Mouse (Mus musculus): ENCODE measurements around the gene Dhx9. TPM values are rescaled to one million over a fixed set of nuclear protein-coding genes. Genes with fewer than 3 reads are reported as not detected.
"Not testable (repeated sequence)": the region's sequence is repeated elsewhere in the genome, so short reads cannot be mapped to it uniquely, and the experiment has no call there.

Dhx9 gene
- total RNA-seq, 2 experiments from 2014 or later, result 158 to 176 TPM

- no peak for DNase-seq (ENCODE audit: low spot score in 2 of 2)
Observed at GRCm38 (mm10) chr1:153486767-153487499, 527 bp downstream of the Dhx9 start.

DNA sequence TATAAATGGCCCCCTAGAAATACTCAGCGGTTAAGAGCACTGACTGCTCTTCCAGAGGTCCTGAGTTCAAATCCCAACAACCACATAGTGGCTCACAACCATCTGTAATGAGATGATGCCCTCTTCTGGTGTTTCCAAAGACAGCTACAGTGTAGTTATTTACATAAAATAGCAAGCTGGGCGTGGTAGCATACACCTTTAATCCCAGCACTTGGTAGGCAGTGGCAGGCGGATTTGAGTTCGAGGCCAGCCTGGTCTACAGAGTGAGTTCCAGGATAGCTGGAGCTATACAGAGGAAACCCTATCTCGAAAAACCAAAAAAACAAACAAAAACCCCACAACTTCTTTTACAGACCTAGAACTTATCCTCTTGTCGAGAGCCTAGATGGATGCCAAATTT, 1.3 kb downstream of the Dhx9 start:
- DNase-seq (ENCODE audit: low spot score in 2 of 2), result not testable (repeated sequence)

GRCm38 (mm10) chr1:153485201-153485796, 2.2 kb downstream of the Dhx9 start:
- no peak for DNase-seq (ENCODE audit: low spot score in 2 of 2)

GRCm38 (mm10) chr1:153481025-153481412, 6.4 kb downstream of the Dhx9 start:
- DNase-seq (ENCODE audit: low spot score in 2 of 2), result no peak

- DNase-seq (ENCODE audit: low spot score in 2 of 2), result peak in 1 of 2 experiments; percentile 52
Observed at GRCm38 (mm10) chr1:153480386-153481024, 7.0 kb downstream of the Dhx9 start.

DNA sequence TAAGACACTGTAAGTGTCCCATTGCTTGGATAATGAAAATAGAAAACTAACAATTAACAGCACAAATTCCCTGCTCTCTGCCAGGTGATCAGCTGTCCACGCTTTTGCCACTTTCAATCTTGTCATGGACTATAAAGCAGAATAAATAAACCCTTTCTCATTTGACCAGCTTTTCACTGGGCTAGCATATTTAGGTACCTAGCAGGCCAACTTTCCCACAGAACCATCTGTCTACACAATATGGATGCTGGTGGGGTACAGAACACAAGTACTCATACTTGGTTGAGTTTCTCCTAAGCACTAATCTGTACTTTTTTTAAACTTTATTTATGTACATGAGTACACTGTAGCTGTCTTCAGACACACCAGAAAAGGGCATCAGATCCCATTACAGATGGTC, 8.2 kb downstream of the Dhx9 start:
- DNase-seq (ENCODE audit: low spot score in 2 of 2), result no peak

DNA sequence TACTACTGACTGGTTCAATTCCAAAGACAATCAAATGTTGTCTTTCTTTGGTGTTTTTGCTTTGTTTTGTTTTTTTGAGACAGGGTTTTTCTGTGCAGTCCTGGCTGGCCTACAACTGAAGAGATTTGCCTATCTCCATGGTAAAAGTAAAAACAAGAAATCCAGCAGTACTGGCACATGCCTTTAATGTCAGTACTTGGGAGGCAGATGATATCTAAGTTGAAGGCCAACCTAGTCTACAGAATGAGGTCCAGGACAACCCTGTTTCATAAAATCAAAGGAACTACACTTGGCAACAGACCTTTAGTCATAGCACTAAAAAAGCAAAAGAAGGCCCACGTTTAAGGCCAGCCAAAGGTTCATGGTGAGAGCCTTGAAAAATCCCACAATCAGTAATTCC, 25.7 kb downstream of the Dhx9 start:
- DNase-seq (ENCODE audit: low spot score in 2 of 2), result no peak

DNA sequence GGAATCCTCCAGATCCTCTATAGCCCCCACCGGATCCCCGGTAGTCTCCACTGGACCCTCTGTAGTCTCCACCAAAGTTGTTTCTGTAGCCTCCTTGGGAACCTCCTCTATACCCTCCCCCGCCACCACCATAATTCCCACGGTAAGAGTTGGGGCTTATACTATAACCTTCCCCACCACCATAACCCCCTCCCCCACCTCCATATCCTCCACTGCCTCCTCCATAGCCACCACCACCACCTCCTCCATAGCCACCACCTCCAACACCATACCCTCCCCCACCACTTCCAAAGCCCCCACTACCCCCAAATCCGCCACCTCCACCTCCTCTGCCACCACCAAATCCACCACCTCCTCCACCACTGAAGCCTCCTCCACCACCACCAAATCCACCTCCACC, 31.3 kb downstream of the Dhx9 start:
- no peak for DNase-seq (ENCODE audit: low spot score in 2 of 2)

DNA sequence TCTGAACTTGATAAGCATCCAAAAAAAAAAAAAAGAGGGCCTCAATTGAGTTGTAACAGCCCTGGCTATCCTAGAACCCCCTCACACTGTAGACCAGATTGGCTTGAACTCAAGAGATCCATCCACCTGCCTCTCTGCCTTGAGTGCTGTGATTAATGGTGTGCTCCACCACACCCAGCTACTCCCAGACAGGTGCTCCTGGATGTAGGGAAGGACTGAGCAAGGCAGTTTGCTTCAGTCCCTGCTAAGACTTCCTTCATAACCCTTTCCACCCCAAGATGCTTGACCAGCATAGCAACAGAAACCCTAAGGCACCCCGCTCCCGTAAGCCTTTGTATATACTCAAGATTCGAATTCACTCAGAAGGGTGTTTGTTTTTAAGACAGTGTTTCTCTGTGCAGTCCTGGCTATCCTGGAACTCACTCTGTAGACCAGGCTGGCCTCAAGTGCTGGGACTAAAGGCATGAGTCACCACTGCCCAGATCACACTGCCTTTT, 34.3 kb downstream of the Dhx9 start:
- DNase-seq (ENCODE audit: low spot score in 2 of 2), result no peak

DNA sequence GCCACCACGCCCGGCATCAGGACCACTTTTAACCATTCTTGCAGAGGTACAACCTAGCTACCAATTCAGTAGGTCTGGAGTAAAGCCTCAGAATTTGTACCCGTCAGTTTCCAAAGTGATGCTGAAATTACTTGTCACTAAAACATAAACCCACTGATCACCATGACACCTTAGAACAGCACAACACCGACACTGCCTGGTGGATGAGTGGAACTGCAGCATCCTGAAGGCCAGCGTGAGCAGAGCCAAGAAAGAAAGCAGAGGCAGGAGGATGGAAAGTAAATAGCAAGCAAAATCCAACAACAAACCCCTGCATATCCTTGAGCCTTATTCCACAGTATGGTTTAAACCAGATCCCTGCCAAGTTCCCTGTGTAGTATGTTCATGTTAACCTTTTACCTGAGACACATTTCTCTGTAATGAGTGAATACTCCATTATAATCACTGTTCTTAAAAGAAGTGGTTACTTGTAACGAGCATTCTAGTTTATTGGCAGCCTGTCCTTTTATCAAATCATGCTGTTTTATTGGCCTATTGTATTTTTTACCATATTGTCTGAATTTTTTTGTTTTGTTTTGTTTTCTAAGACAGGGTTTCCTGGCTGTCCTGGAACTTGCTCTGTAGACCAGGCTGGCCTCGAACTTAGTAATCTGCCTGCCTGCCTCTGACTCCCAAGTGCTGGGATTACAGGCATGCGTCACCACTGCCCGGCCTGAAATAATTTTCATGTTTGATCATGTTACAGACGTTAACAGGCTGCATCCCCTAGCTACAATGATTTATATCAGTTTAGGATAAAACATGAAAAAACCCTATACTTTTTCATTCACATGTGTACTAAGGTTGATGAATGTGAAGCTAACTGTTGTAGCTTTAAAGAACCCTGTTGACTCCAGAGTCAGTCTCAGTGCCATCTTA, 36.0 kb downstream of the Dhx9 start:
- no peak for DNase-seq (ENCODE audit: low spot score in 2 of 2)

DNA sequence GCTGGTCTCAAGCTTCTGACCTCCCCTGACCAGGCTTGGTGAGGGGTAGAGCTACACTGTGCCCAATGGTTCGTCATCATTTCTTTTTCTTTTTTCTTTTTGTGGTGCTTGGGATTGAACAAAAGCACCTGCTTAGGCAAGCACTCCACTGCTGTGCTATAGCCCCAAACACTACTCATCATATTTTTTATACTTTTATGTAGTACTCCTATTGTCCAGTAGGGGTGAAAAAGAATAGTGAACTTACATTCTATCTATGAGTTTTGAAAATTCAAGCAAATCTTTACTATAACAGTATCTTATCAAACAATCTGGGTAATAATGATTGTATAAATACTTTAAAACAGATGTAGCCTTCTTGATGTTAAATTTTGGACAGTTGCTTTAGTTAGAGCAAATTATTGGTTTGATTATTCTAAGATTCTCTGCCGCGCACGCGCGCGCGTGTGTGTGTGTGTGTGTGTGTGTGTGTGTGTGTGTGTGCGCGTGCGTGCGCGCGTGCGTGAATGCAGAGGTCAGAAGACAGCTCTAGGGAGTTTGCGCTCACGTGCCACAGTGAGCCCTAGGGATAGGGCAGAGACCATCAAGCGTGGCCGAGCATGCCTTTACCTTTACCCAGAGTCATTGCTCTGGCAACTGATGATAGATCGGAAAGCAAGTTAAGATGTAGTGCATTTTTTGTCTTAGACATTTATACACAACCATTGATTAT, 41.2 kb downstream of the Dhx9 start:
- DNase-seq (ENCODE audit: low spot score in 2 of 2), result no peak

DNA sequence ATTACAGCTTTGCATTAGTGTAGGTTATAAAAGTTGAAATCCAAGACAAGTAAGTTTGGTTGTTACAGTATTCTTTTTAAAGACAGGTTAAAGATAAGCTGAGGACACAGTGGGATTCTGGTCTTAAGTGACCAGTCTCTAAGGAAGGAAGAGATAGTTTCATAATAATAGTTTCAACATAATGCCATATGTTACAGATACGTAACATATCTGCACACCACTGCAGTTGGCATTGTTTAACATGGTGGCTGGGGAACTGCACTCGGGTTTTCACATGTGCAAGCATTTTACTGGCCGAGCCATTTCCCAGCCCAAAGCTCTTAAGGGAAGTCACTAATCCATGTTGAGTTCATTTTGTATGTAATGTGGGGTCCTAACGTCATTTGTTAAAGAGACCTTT, 43.8 kb downstream of the Dhx9 start:
- no peak for DNase-seq (ENCODE audit: low spot score in 2 of 2)

DNA sequence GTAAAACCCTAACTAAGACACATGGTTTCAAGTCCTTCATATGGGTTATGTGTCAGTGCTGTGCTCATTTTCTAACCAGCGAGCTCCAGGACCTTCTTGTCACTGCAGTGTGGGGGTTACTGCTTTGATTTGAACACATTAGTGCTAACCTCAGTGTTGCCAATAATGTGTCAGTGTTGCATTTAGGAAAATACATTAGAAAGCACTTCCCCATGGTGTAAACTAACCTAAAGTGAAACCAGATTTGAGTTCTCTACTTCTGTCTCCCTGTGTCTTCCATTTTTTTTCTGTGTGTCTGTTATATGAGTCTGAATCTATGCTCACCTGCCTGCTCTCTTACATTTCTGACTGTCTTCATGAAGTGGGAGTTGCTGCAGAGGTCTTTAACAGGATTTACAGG, 44.4 kb downstream of the Dhx9 start:
- no peak for DNase-seq (ENCODE audit: low spot score in 2 of 2)

DNA sequence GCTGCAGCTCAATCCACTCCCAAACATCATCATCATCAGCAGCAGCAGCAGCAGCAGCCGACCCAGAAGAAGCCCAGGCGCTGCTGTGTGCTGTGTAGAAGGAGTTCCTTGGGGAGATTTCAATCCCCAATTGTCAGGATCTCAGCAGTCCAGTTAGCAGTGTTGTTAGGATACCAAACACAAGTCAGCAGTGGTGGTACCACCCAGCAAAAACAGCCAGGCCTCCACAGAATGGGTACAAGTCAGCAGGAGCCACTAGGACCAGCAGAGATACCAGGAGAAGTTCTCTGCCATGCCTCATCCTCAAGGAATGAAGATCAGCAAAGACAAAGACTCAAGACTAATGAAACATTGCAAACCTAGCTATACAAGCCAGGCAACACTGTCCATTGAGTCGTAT, 45.8 kb downstream of the Dhx9 start:
- no peak for DNase-seq (ENCODE audit: low spot score in 2 of 2)

DNA sequence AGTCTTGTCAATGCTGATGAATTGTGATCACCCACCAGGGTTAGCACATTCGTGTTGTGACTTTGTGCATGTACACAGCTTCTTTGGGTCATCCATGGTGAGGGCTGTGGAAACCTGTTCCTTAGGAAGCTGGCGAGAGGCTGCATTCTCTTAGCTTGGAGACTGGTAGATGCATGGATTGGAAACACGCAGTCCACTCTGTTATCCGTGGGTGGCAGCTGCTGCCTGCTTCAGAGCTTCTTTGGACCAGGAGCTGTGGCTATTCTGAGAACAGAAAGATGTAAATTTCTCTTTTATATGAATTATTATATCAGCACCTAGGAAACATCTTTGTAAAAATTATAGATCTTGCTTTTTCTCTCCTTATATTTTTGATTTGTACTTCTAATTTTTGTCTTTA, 46.7 kb downstream of the Dhx9 start:
- DNase-seq (ENCODE audit: low spot score in 2 of 2), result no peak

GRCm38 (mm10) chr1:153437536-153437935, 49.9 kb downstream of the Dhx9 start:
- no peak for DNase-seq (ENCODE audit: low spot score in 2 of 2)

DNA sequence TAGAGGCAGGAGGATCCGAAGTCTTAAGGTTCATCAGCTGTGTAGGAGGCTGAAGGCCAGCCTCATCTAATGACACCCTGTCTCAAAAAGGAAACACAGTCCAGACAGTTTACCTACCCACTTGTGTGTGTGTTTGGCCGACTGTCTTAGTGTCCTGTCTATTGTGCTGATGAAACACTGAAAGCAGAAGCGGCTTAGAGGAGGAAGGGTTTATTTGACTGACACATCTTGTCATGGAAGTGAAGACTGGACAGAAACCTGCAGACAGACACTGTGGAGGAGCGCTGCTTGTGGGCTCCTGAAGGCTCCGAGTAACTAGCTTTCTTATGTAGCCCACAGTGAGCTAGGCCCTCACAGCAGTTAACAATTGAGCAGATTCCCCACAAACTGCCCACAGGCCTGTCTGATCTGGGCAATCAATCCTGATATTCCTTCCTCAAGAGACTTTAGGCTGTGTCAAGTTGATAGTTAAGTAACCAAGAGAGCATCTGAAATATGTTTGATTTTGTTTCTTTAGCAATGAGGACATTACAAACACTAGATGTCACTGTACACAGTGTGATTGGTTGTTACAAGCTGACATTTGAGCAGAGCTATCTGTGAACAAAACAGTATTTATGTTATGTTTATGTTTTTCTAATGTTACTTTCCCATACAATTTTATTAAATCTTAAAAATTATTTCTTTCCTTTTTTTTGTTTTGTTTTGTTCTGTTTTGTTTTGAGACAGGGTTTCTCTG, 53.4 kb downstream of the Dhx9 start:
- DNase-seq (ENCODE audit: low spot score in 2 of 2), result no peak

GRCm38 (mm10) chr1:153432329-153432728, 55.1 kb downstream of the Dhx9 start:
- DNase-seq (ENCODE audit: low spot score in 2 of 2), result no peak

- DNase-seq (ENCODE audit: low spot score in 2 of 2), result no peak
Observed at GRCm38 (mm10) chr1:153431701-153432100, 55.8 kb downstream of the Dhx9 start.

GRCm38 (mm10) chr1:153431158-153431557, 56.3 kb downstream of the Dhx9 start:
- DNase-seq (ENCODE audit: low spot score in 2 of 2), result no peak
